Mouse (Mus musculus): ENCODE data around the gene Zfhx3. TPM values are rescaled to one million over a fixed set of nuclear protein-coding genes. Genes with fewer than 3 reads are reported as not detected.

The Zfhx3 gene
- total RNA-seq, 2 experiments from 2014 or later = 3.5 to 5.9 TPM

- intact Hi-C loops (cut with DNase I) = loop anchor here (5.0 to 10.0 kb wide), 5 partner anchors 162 to 1095 kb away; no protein-coding TSS in a partner anchor
These were observed 757.3 kb downstream of the Zfhx3 start for GRCm38 (mm10) chr8:108699454-108700345.

GRCm38 (mm10) chr8:108701381-108702175 is 759.1 kb downstream of the Zfhx3 start:
- DNase-seq (ENCODE audit: low spot score in 2 of 2) = no peak
- intact Hi-C loops (cut with DNase I) = loop anchor here (5.0 kb wide), 3 partner anchors 164 to 766 kb away; no protein-coding TSS in a partner anchor

More at GRCm38 (mm10) chr8:108699454-108700345, 757.3 kb downstream of the Zfhx3 start:
- no peak for DNase-seq (ENCODE audit: low spot score in 2 of 2)

GRCm38 (mm10) chr8:108702201-108702600 is 759.8 kb downstream of the Zfhx3 start:
- DNase-seq (ENCODE audit: low spot score in 2 of 2) = no peak
- intact Hi-C loops (cut with DNase I) = loop anchor here (5.0 kb wide), 3 partner anchors 165 to 765 kb away; no protein-coding TSS in a partner anchor

- no peak for DNase-seq (ENCODE audit: low spot score in 2 of 2)
- intact Hi-C loops (cut with DNase I) = loop anchor here (5.0 kb wide), 1 partner anchor 463 kb away; no protein-coding TSS in a partner anchor
These were observed 763.3 kb downstream of the Zfhx3 start for GRCm38 (mm10) chr8:108705751-108706150.

- no peak for DNase-seq (ENCODE audit: low spot score in 2 of 2)
- intact Hi-C loops (cut with DNase I) = loop anchor here (5.0 kb wide), 1 partner anchor 464 kb away; no protein-coding TSS in a partner anchor
These were observed 764.0 kb downstream of the Zfhx3 start for GRCm38 (mm10) chr8:108706491-108706847.

- intact Hi-C loops (cut with DNase I) = loop anchor here (5.0 kb wide), 1 partner anchor 465 kb away; no protein-coding TSS in a partner anchor
- DNase-seq (ENCODE audit: low spot score in 2 of 2) = no peak
These were observed 764.6 kb downstream of the Zfhx3 start for GRCm38 (mm10) chr8:108706848-108707541.

- DNase-seq (ENCODE audit: low spot score in 2 of 2) = no peak
- intact Hi-C loops (cut with DNase I) = loop anchor here (5.0 kb wide), 1 partner anchor 465 kb away; no protein-coding TSS in a partner anchor
These were observed 765.3 kb downstream of the Zfhx3 start for GRCm38 (mm10) chr8:108707576-108708281.

- intact Hi-C loops (cut with DNase I) = loop anchor here (5.0 kb wide), 1 partner anchor 467 kb away; no protein-coding TSS in a partner anchor
- DNase-seq (ENCODE audit: low spot score in 2 of 2) = no peak
These were observed 766.5 kb downstream of the Zfhx3 start for GRCm38 (mm10) chr8:108708833-108709387.

GRCm38 (mm10) chr8:108709441-108709840 is 767.0 kb downstream of the Zfhx3 start:
- DNase-seq (ENCODE audit: low spot score in 2 of 2) = no peak
- intact Hi-C loops (cut with DNase I) = loop anchor here (5.0 kb wide), 1 partner anchor 467 kb away; no protein-coding TSS in a partner anchor

- no peak for DNase-seq (ENCODE audit: low spot score in 2 of 2)
- intact Hi-C loops (cut with DNase I) = loop anchor here (5.0 kb wide), 1 partner anchor 468 kb away; no protein-coding TSS in a partner anchor
These were observed 767.6 kb downstream of the Zfhx3 start for GRCm38 (mm10) chr8:108709928-108710606.

- intact Hi-C loops (cut with DNase I) = no loop called here
- DNase-seq (ENCODE audit: low spot score in 2 of 2) = no peak
These were observed 768.4 kb downstream of the Zfhx3 start for GRCm38 (mm10) chr8:108710607-108711489.

- no peak for DNase-seq (ENCODE audit: low spot score in 2 of 2)
- intact Hi-C loops (cut with DNase I) = no loop called here
These were observed 769.0 kb downstream of the Zfhx3 start for GRCm38 (mm10) chr8:108711490-108711793.

- intact Hi-C loops (cut with DNase I) = no loop called here
- no peak for DNase-seq (ENCODE audit: low spot score in 2 of 2)
These were observed 769.6 kb downstream of the Zfhx3 start for GRCm38 (mm10) chr8:108712001-108712411.

- intact Hi-C loops (cut with DNase I) = no loop called here
- no peak for DNase-seq (ENCODE audit: low spot score in 2 of 2)
These were observed 770.2 kb downstream of the Zfhx3 start for GRCm38 (mm10) chr8:108712607-108713006.

GRCm38 (mm10) chr8:108713346-108714142 is 771.1 kb downstream of the Zfhx3 start:
- intact Hi-C loops (cut with DNase I) = no loop called here

GRCm38 (mm10) chr8:108714143-108714635 is 771.7 kb downstream of the Zfhx3 start:
- intact Hi-C loops (cut with DNase I) = no loop called here
- DNase-seq (ENCODE audit: low spot score in 2 of 2) = no peak

More at GRCm38 (mm10) chr8:108713346-108714142, 771.1 kb downstream of the Zfhx3 start:
- no peak for DNase-seq (ENCODE audit: low spot score in 2 of 2)

Measured in left cerebral cortex, postnatal 36 days (tissue).